Mouse (Mus musculus) neural tube, embryonic 13.5 days (tissue): Measurements from ENCODE around the gene Ccdc82. TPM values are rescaled to one million over a fixed set of nuclear protein-coding genes. Genes with fewer than 3 reads are reported as not detected.

Experiments used
- ATAC-seq: fragments of 200-750 bp; cut with Nextera tagmentation; 2 replicates; pipeline ENCODE4 v1.8.0; 2017; ENCODE audit warnings: low read depth, mild to moderate bottlenecking, moderate TSS enrichment, moderate library complexity
- H3K27ac ChIP-seq: fragments of 300-500 bp; sonication (generic); replicated peaks from 2 replicates; pipeline ENCODE4 v1.5.1; 2015; ENCODE audit warnings: moderate library complexity, mild to moderate bottlenecking, inconsistent platforms
- H3K27me3 ChIP-seq: fragments of 300-500 bp; sonication (generic); 2 replicates; pipeline ENCODE4 v1.6.1; 2015; ENCODE audit warnings: mild to moderate bottlenecking, inconsistent platforms
- H3K36me3 ChIP-seq: fragments of 300-500 bp; sonication (generic); 2 replicates; pipeline ENCODE4 v1.6.1; 2015; ENCODE audit warnings: mild to moderate bottlenecking, inconsistent platforms
- H3K4me1 ChIP-seq: fragments of 300-500 bp; sonication (generic); replicated peaks from 2 replicates; pipeline ENCODE4 v1.6.1; 2015; ENCODE audit warnings: inconsistent platforms
- H3K4me2 ChIP-seq: fragments of 300-500 bp; sonication (generic); 2 replicates; pipeline ENCODE4 v1.6.1; 2015; ENCODE audit warnings: inconsistent platforms, mild to moderate bottlenecking, moderate library complexity
- H3K4me3 ChIP-seq: fragments of 300-500 bp; sonication (generic); 2 replicates; pipeline ENCODE4 v1.5.1; 2015; ENCODE audit warnings: mild to moderate bottlenecking, inconsistent platforms
- H3K9ac ChIP-seq: fragments of 300-500 bp; sonication (generic); 2 replicates; pipeline ENCODE4 v1.6.1; 2015; ENCODE audit warnings: moderate library complexity, mild to moderate bottlenecking, inconsistent platforms
- H3K9me3 ChIP-seq: fragments of 300-500 bp; sonication (generic); 2 replicates; pipeline ENCODE4 v1.6.1; 2016; ENCODE audit warnings: inconsistent platforms
- WGBS: fragments of 180-500 bp; shearing (Covaris S2); methylation state at CpG from one replicate; pipeline ENCODE4 v1.1.7; 2015; 5-methylcytosine and 5-hydroxymethylcytosine counted together
- polyA plus RNA-seq: library from polyadenylated mRNA; unstranded; fragments of >200 nt; fragmentation: Nextera tagmentation; extraction: Ambion mirVana; gene quantifications from 2 replicates; pipeline ENCODE4 v1.2.1, GENCODE M21; 2015

The Ccdc82 gene
- 13.2 and 14.4 TPM in 2 replicates for polyA plus RNA-seq

DNA sequence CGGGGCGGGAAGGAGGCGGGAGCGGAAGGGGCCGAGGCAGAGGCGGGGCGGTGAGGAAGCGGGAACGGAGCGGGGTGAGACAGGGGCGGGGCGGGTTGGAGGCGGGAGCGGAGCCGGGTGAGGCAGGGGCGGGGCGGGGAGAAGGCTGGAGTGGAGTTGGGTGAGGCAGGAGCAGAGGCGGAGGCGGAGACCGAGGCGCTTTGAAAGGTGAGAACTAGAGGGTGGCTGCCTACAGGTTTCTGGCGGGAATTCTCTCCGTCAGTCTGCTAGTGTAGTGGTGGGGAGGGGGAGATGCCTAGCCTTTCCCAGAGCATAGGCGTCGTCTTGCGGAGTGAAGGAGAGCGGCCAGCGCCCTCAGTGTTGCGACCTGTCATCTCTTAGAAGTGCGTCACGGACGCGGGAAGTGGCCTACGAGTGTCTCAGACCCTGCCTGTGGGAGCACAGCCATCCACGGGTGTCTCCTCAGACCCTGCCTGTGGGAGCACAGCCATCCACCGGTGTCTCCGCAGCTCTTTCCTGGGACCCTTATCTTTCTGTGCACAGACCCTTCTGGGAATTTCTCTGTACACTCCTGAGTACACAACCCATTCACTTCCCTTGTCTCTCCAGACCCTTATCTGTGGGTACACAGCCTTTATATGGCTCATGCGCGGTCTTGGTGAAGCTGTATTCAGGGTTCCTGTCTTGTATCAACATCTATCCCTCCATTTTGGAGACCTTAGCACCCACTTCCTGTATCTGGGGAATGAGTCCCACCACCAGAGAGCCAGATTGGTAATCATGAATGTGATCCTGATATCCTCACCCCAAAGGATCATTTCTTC is at the start of gene Ccdc82:
Gene Ccdc82, plus strand, starts transcription at position 141 of the 824 bp plus-strand sequence.
- Histone ChIP-seq H3K36me3 (no peaks in the 10 kb centered on the region), H3K9ac (peak within 1 kb of the TSS; percentile 85), H3K9me3 (no peaks in the 10 kb centered on the region), H3K4me1 (peaks cover 26% of the 10 kb centered on the region), H3K27me3 (no peaks in the 10 kb centered on the region), H3K4me3 (peak within 1 kb of the TSS; percentile 70), H3K4me2 (peak within 1 kb of the TSS; percentile 79), H3K27ac (peak within 1 kb of the TSS; percentile 82)
- WGBS, result 4% methylated on average over 33 of the region's 39 CpGs
- ATAC-seq, result peak; percentile 98

DNA sequence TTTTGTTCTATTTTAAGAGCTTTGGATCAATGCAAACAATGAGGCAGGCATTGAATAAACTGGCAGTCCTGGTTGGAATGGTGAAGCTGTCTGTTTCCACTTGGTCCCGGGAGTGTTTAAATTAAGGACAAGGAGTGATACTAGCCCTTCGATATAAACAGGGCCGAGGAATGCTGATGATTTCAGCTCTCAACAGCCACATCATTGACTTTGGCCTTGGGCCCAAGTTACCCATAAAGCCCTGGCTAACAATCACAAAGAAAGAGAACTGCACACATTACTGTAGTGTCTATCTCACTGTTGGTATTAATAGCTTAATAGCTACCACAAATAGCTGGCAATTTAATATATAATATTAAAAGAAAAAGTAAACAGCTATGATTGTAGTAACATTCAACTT is 46.7 kb upstream of the Ccdc82 start:
- no peak for ATAC-seq
- no peak overlapping the region for H3K27ac ChIP-seq
- 77% methylated on average over 3 of the region's 3 CpGs for WGBS
- H3K4me3 ChIP-seq, result no peak overlapping the region
- H3K9me3 ChIP-seq, result no peaks in the 10 kb centered on the region
- H3K4me1 ChIP-seq, result no peaks in the 10 kb centered on the region
- H3K27me3 ChIP-seq, result no peaks in the 10 kb centered on the region
- H3K36me3 ChIP-seq, result no peaks in the 10 kb centered on the region
- H3K9ac ChIP-seq, result no peak overlapping the region
- no peak overlapping the region for H3K4me2 ChIP-seq

DNA sequence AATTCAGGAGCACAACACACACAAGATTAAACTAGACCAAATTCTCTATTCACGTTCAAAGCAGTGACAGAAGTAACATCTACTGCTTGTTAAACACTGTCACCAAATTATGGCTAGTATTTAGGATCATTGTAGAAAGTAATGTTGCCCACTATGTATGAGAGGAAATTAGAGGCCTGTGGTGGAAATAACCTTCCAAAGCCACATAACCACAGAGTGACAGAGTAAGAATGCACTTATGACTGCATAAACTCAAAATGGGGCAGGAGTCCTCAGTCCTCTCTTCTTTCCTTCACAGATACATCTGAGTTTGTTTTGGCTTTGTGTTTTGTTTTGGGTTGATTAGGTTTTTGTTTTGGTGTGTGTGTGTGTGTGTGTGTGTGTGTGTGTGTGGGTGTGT is 43.6 kb upstream of the Ccdc82 start:
- Histone ChIP-seq H3K27me3 (no peaks in the 10 kb centered on the region), H3K36me3 (no peaks in the 10 kb centered on the region), H3K4me3 (no peak overlapping the region), H3K4me2 (no peak overlapping the region), H3K27ac (no peak overlapping the region), H3K9me3 (no peaks in the 10 kb centered on the region), H3K4me1 (no peaks in the 10 kb centered on the region), H3K9ac (no peak overlapping the region)
- 83% methylated on average over 1 of the region's 1 CpGs for WGBS
- ATAC-seq, result no peak

- ATAC-seq, result no peak
- Histone ChIP-seq H3K4me3 (no peak overlapping the region), H3K27ac (no peak overlapping the region), H3K4me1 (no peaks in the 10 kb centered on the region), H3K4me2 (no peak overlapping the region), H3K36me3 (no peaks in the 10 kb centered on the region), H3K27me3 (no peaks in the 10 kb centered on the region), H3K9me3 (no peaks in the 10 kb centered on the region), H3K9ac (no peak overlapping the region)
- WGBS, result 91% methylated on average over 5 of the region's 5 CpGs
These were observed 43.1 kb upstream of the Ccdc82 start for GRCm38 (mm10) chr9:13203681-13204080.

- Histone ChIP-seq H3K4me1 (no peaks in the 10 kb centered on the region), H3K36me3 (no peaks in the 10 kb centered on the region), H3K9me3 (no peaks in the 10 kb centered on the region), H3K27ac (no peak overlapping the region), H3K27me3 (no peaks in the 10 kb centered on the region), H3K4me3 (no peak overlapping the region), H3K9ac (no peak overlapping the region), H3K4me2 (no peak overlapping the region)
- ATAC-seq, result no peak
- 50% methylated on average over 2 of the region's 2 CpGs for WGBS
These were observed 40.4 kb upstream of the Ccdc82 start for GRCm38 (mm10) chr9:13206369-13206768.

- WGBS, result 84% methylated on average over 1 of the region's 1 CpGs
- Histone ChIP-seq H3K4me2 (no peak overlapping the region), H3K36me3 (no peaks in the 10 kb centered on the region), H3K4me3 (no peak overlapping the region), H3K27ac (no peak overlapping the region), H3K9ac (no peak overlapping the region), H3K4me1 (no peaks in the 10 kb centered on the region), H3K9me3 (no peaks in the 10 kb centered on the region), H3K27me3 (no peaks in the 10 kb centered on the region)
- ATAC-seq, result no peak
These were observed 20.9 kb upstream of the Ccdc82 start for GRCm38 (mm10) chr9:13225872-13226271.

- Histone ChIP-seq H3K27me3 (no peaks in the 10 kb centered on the region), H3K27ac (no peak overlapping the region), H3K4me3 (no peak overlapping the region), H3K9ac (no peak overlapping the region), H3K4me2 (no peak overlapping the region), H3K4me1 (no peaks in the 10 kb centered on the region), H3K9me3 (no peaks in the 10 kb centered on the region), H3K36me3 (no peaks in the 10 kb centered on the region)
- ATAC-seq, result no peak
- 8% methylated on average over 4 of the region's 4 CpGs for WGBS
These were observed 16.2 kb upstream of the Ccdc82 start for GRCm38 (mm10) chr9:13230553-13230952.

- H3K27me3 ChIP-seq, result no peaks in the 10 kb centered on the region
- ATAC-seq, result peak; percentile 65; the same call in 1 of the 2 replicates
- WGBS, result 22% methylated on average over 5 of the region's 5 CpGs
- no peak overlapping the region for H3K4me2 ChIP-seq
- no peaks in the 10 kb centered on the region for H3K9me3 ChIP-seq
- no peaks in the 10 kb centered on the region for H3K36me3 ChIP-seq
- no peak overlapping the region for H3K4me3 ChIP-seq
- H3K27ac ChIP-seq, result no peak overlapping the region
- no peak overlapping the region for H3K9ac ChIP-seq
- H3K4me1 ChIP-seq, result no peaks in the 10 kb centered on the region
These were observed 15.1 kb upstream of the Ccdc82 start for GRCm38 (mm10) chr9:13231545-13232216.

DNA sequence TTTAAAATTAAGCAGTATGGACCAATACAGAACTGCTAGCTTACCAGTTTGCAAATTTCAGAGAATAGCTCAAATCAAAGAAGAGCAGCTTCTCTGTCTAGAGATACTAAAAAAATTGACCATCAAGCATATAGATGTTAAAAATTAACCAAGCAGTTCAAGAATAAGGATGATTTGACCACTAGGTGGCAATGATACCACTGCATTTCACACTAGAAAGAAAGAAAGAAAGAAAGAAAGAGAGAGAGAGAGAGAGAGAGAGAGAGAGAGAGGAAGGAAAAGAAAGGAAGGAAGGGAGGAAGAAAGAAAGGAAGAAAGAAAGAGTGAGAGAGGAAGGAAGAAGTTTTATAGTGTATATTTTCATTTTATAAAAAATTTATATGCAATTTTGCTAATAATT is 4.4 kb upstream of the Ccdc82 start:
- no peaks in the 10 kb centered on the region for H3K27me3 ChIP-seq
- no peaks in the 10 kb centered on the region for H3K36me3 ChIP-seq
- H3K9ac ChIP-seq, result no peak overlapping the region
- no peaks in the 10 kb centered on the region for H3K9me3 ChIP-seq
- no peak overlapping the region for H3K4me3 ChIP-seq
- no peak overlapping the region for H3K27ac ChIP-seq
- no peak for ATAC-seq
- peaks cover 21% of the 10 kb centered on the region for H3K4me1 ChIP-seq
- H3K4me2 ChIP-seq, result no peak overlapping the region

GRCm38 (mm10) chr9:13245481-13245880 is 1.3 kb upstream of the Ccdc82 start, which contains the start of gene Jrkl:
Jrkl (minus strand) TSS chr9:13245829.
- Histone ChIP-seq H3K36me3 (no peaks in the 10 kb centered on the region), H3K27me3 (no peaks in the 10 kb centered on the region), H3K9me3 (no peaks in the 10 kb centered on the region), H3K4me3 (peak within 1 kb of the TSS; percentile 70), H3K4me1 (peaks cover 26% of the 10 kb centered on the region), H3K27ac (peak within 1 kb of the TSS; percentile 68), H3K9ac (peak within 1 kb of the TSS; percentile 70), H3K4me2 (peak within 1 kb of the TSS; percentile 66)
- ATAC-seq, result no peak
- 7% methylated on average over 10 of the region's 10 CpGs for WGBS

- no peak overlapping the region for H3K9ac ChIP-seq
- no peak for ATAC-seq
- no peaks in the 10 kb centered on the region for H3K27me3 ChIP-seq
- no peaks in the 10 kb centered on the region for H3K36me3 ChIP-seq
- H3K9me3 ChIP-seq, result no peaks in the 10 kb centered on the region
- H3K27ac ChIP-seq, result no peak overlapping the region
- H3K4me3 ChIP-seq, result no peak overlapping the region
- WGBS, result 95% methylated on average over 4 of the region's 4 CpGs
- H3K4me2 ChIP-seq, result peak overlapping the region; percentile 79
- peaks cover 26% of the 10 kb centered on the region for H3K4me1 ChIP-seq
These were observed 1.3 kb downstream of the Ccdc82 start for GRCm38 (mm10) chr9:13248104-13248503.

- H3K27me3 ChIP-seq, result no peaks in the 10 kb centered on the region
- no peak overlapping the region for H3K9ac ChIP-seq
- no peak overlapping the region for H3K4me2 ChIP-seq
- WGBS, result 83% methylated on average over 2 of the region's 2 CpGs
- H3K9me3 ChIP-seq, result no peaks in the 10 kb centered on the region
- ATAC-seq, result no peak
- H3K4me3 ChIP-seq, result no peak overlapping the region
- no peak overlapping the region for H3K27ac ChIP-seq
- no peaks in the 10 kb centered on the region; the same call in 1 of the 2 replicates for H3K36me3 ChIP-seq
- peaks cover 9% of the 10 kb centered on the region for H3K4me1 ChIP-seq
These were observed 4.5 kb downstream of the Ccdc82 start for GRCm38 (mm10) chr9:13251251-13251650.
